Mouse (Mus musculus): ENCODE data around the gene Trmu. TPM values are rescaled to one million over a fixed set of nuclear protein-coding genes. Genes with fewer than 3 reads are reported as not detected.
"Not testable (repeated sequence)": the region's sequence is repeated elsewhere in the genome, so short reads cannot be mapped to it uniquely, and the experiment has no call there.

Trmu gene
- polyA plus RNA-seq, 1 experiment: not detected

- TF ChIP-seq CTCF (IDR thresholded peaks at IDR 0.05; ENCODE audit: insufficient read depth, low read depth, low read length): no peak
- no peak for TF ChIP-seq POLR2A (IDR thresholded peaks at IDR 0.05; ENCODE audit: insufficient read depth, low read depth, low read length)
Measured at GRCm38 (mm10) chr15:85851656-85852392, 27.3 kb upstream of the Trmu start.

DNA sequence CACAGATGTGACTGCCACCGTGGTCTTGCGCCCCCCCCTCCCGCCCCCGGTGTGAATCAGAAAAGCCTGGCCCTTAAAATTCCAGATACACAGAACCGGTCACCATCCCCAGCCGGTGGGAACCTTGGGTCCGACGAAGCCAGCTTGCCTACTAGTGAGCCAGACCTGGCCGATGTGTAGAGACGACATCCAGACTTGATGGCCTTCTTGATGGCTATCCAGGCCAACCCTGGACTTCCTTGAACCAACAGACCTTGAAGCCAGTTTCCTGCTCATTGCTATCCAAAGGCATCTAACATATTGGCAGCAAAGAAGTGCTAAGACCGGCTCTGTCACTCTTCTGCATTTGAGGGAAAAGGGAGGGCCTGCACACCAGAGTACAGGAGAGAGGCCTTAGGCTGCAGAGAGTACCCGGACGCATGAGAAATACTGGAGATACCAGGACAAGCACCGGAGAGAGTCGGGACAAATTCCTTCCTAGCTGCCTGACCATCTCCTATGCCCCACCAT lies 20.1 kb upstream of the Trmu start:
- 5% methylated on average over 15 of the region's 15 CpGs for WGBS
- no peak for TF ChIP-seq CTCF (IDR thresholded peaks at IDR 0.05; ENCODE audit: insufficient read depth, low read depth, low read length)
- no peak; the same call in 1 of the 2 replicates for TF ChIP-seq POLR2A (IDR thresholded peaks at IDR 0.05; ENCODE audit: insufficient read depth, low read depth, low read length)
- peak overlapping the region; percentile 82 for H3K4me3 ChIP-seq (ENCODE audit: insufficient read depth, low read depth, low read length)
- H3K4me1 ChIP-seq (ENCODE audit: control insufficient read depth, insufficient read depth, low read length): peaks cover 7% of the 10 kb centered on the region
- H3K27ac ChIP-seq (ENCODE audit: insufficient read depth, low read depth, low read length): peak overlapping the region; percentile 49

More at GRCm38 (mm10) chr15:85851656-85852392, 27.3 kb upstream of the Trmu start:
- H3K4me1 ChIP-seq (ENCODE audit: control insufficient read depth, insufficient read depth, low read length): no peaks in the 10 kb centered on the region
- no peak overlapping the region for H3K4me3 ChIP-seq (ENCODE audit: insufficient read depth, low read depth, low read length)
- 78% methylated on average over 12 of the region's 12 CpGs for WGBS
- no peak overlapping the region for H3K27ac ChIP-seq (ENCODE audit: insufficient read depth, low read depth, low read length)

- Histone ChIP-seq H3K4me3 (ENCODE audit: insufficient read depth, low read depth, low read length) (peak within 1 kb of the TSS; percentile 82), H3K27ac (ENCODE audit: insufficient read depth, low read depth, low read length) (peak within 1 kb of the TSS; percentile 49), H3K4me1 (ENCODE audit: control insufficient read depth, insufficient read depth, low read length) (peaks cover 7% of the 10 kb centered on the region)
- WGBS: under 1% methylated on average over 42 of the region's 42 CpGs
- TF ChIP-seq CTCF (IDR thresholded peaks at IDR 0.05; ENCODE audit: insufficient read depth, low read depth, low read length) (no peak), POLR2A (IDR thresholded peaks at IDR 0.05; ENCODE audit: insufficient read depth, low read depth, low read length) (peak; percentile 73; the same call in 1 of the 2 replicates)
Measured at GRCm38 (mm10) chr15:85859490-85860031, 19.6 kb upstream of the Trmu start, which contains the start of gene Gtse1. TSS of gene Gtse1 (plus strand) at chr15:85859745.

DNA sequence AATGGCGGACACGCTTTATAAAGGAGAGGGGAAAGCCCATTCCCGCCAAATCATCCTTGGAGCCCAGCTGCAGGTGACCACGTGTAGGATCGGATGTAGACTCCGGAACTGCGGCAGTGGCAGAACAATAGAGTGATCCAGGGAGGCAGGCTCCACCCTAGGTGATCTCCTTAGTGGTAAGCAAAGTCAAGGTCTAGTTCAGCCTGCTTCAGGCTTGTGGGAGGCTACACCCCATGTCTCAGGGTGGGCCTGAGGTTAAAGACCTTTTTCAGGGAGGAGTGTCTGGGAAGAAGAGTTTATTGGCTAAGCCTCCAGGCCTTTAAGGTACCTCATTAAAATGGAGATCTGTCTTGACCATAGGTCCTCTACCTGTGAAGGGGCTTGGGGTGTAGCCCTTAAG lies 13.2 kb upstream of the Trmu start:
- 91% methylated on average over 7 of the region's 7 CpGs for WGBS
- not testable (repeated sequence) for H3K4me1 ChIP-seq (ENCODE audit: control insufficient read depth, insufficient read depth, low read length); H3K27ac ChIP-seq (ENCODE audit: insufficient read depth, low read depth, low read length); H3K4me3 ChIP-seq (ENCODE audit: insufficient read depth, low read depth, low read length)

DNA sequence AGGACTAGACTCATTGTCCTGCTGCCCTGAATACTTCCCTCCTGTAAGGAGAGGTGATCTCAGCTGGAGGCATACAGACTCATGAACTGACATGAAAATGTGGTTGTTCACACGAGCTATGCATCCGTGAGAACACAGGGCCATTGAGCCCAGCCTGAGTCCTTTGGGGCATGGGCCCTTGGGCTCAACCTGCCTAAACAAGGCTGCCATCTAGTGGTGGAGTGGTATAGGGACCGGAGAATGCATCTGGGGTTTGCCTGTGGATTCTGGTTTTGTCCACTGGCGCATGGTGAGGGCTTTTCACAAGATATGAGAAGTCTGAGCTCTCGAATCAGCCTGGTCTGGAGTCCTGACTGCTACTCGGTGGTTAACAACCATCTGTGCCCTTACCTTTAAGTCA lies 11.4 kb upstream of the Trmu start:
- Histone ChIP-seq H3K27ac (ENCODE audit: insufficient read depth, low read depth, low read length) (no peak overlapping the region), H3K4me3 (ENCODE audit: insufficient read depth, low read depth, low read length) (no peak overlapping the region), H3K4me1 (ENCODE audit: control insufficient read depth, insufficient read depth, low read length) (no peaks in the 10 kb centered on the region)
- TF ChIP-seq CTCF (IDR thresholded peaks at IDR 0.05; ENCODE audit: insufficient read depth, low read depth, low read length) (peak; percentile 72), POLR2A (IDR thresholded peaks at IDR 0.05; ENCODE audit: insufficient read depth, low read depth, low read length) (no peak)
- WGBS: 43% methylated on average over 6 of the region's 6 CpGs

- no peak overlapping the region for H3K27ac ChIP-seq (ENCODE audit: insufficient read depth, low read depth, low read length)
- TF ChIP-seq POLR2A (IDR thresholded peaks at IDR 0.05; ENCODE audit: insufficient read depth, low read depth, low read length) (no peak), CTCF (IDR thresholded peaks at IDR 0.05; ENCODE audit: insufficient read depth, low read depth, low read length) (no peak)
- no peaks in the 10 kb centered on the region for H3K4me1 ChIP-seq (ENCODE audit: control insufficient read depth, insufficient read depth, low read length)
- 92% methylated on average over 7 of the region's 7 CpGs for WGBS
- H3K4me3 ChIP-seq (ENCODE audit: insufficient read depth, low read depth, low read length): no peak overlapping the region
Measured at GRCm38 (mm10) chr15:85877336-85877735, 1.8 kb upstream of the Trmu start.

GRCm38 (mm10) chr15:85879498-85879895 lies 385 bp downstream of the Trmu start:
- under 1% methylated on average over 18 of the region's 18 CpGs for WGBS
- Histone ChIP-seq H3K27ac (ENCODE audit: insufficient read depth, low read depth, low read length) (peak overlapping the region; percentile 71), H3K4me1 (ENCODE audit: control insufficient read depth, insufficient read depth, low read length) (no peaks in the 10 kb centered on the region), H3K4me3 (ENCODE audit: insufficient read depth, low read depth, low read length) (peak overlapping the region; percentile 82)
- TF ChIP-seq POLR2A (IDR thresholded peaks at IDR 0.05; ENCODE audit: insufficient read depth, low read depth, low read length) (no peak), CTCF (IDR thresholded peaks at IDR 0.05; ENCODE audit: insufficient read depth, low read depth, low read length) (no peak)

DNA sequence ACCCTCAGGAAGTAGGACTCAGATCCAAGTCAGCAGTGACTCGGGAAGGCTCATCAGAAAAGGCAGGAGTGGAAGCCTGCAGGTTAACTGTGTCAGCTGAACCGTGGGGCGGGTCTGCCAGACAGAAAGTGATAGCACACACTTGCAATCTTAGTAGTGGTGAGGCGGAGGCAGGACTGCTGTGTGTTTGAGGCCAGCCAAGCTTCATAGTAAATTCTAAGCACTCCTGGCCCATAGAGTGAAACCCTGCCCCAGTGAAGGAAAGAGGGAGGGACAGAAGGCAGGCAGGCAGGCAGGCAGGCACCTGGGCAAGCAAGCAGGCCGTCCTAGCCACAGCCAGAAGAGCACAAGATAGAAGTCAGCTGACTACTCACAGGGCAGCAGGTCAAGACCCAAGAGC lies 6.5 kb downstream of the Trmu start:
- TF ChIP-seq POLR2A (IDR thresholded peaks at IDR 0.05; ENCODE audit: insufficient read depth, low read depth, low read length) (no peak), CTCF (IDR thresholded peaks at IDR 0.05; ENCODE audit: insufficient read depth, low read depth, low read length) (no peak)
- 93% methylated on average over 5 of the region's 5 CpGs for WGBS
- no peak overlapping the region for H3K27ac ChIP-seq (ENCODE audit: insufficient read depth, low read depth, low read length)
- H3K4me3 ChIP-seq (ENCODE audit: insufficient read depth, low read depth, low read length): no peak overlapping the region
- H3K4me1 ChIP-seq (ENCODE audit: control insufficient read depth, insufficient read depth, low read length): no peaks in the 10 kb centered on the region

DNA sequence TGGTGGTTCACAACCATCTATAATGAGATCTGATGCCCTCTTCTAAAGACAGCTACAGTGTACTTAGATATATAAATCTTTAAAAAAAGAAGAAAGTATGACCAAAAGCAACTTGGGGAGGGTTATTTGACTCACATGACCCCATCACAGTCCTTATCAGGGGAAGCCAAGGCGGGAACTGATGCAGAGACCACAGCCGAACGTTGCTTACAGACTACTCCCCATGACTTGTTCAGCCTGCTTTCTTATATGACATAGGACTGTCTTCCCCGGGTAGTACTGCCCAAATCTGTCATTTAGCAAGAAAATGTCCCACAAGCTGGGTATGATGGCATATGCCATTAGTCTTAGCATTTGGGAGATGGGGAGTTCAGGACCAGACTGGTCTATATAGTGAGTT lies 10.1 kb downstream of the Trmu start:
- no peak overlapping the region for H3K4me3 ChIP-seq (ENCODE audit: insufficient read depth, low read depth, low read length)
- 94% methylated on average over 4 of the region's 4 CpGs for WGBS
- no peak overlapping the region for H3K27ac ChIP-seq (ENCODE audit: insufficient read depth, low read depth, low read length)
- no peak for TF ChIP-seq POLR2A (IDR thresholded peaks at IDR 0.05; ENCODE audit: insufficient read depth, low read depth, low read length)
- no peak for TF ChIP-seq CTCF (IDR thresholded peaks at IDR 0.05; ENCODE audit: insufficient read depth, low read depth, low read length)
- H3K4me1 ChIP-seq (ENCODE audit: control insufficient read depth, insufficient read depth, low read length): peaks cover 5% of the 10 kb centered on the region
